Mouse (Mus musculus): ENCODE data around the gene Nkx1-2. TPM values are rescaled to one million over a fixed set of nuclear protein-coding genes. Genes with fewer than 3 reads are reported as not detected.

Nkx1-2 gene
- polyA plus RNA-seq (2021; fragmentation: Nextera tagmentation) = not detected in 2 replicates
- long read RNA-seq, experiment 1, partial matches to known transcripts = 0 of 1 reads
- long read RNA-seq, experiment 1, other reads (novel, unspliced or antisense) = 0 of 1 reads
- long read RNA-seq, experiment 2 = 0 reads

GRCm38 (mm10) chr7:132599071-132599975 is at the start of gene Nkx1-2:
Gene Nkx1-2, minus strand, starts transcription at chr7:132599637.

GRCm38 (mm10) chr7:132610468-132611318 is 11.3 kb upstream of the Nkx1-2 start, which contains the start of gene Lhpp:
Gene Lhpp, plus strand, starts transcription at chr7:132610638.

GRCm38 (mm10) chr7:132576116-132576650 is 23.3 kb downstream of the Nkx1-2 start, which contains the start of gene Oat:
Gene Oat, minus strand, starts transcription at chr7:132576398.

Other genes starting within 250 kb of the Nkx1-2 start
- gene Oat, start 23.2 kb downstream of the Nkx1-2 start, polyA plus RNA-seq (2021; fragmentation: Nextera tagmentation) = 47.9 and 62.7 TPM in 2 replicates
- 18.6 and 19.7 TPM in 2 replicates for gene Lhpp, start 11.0 kb upstream of the Nkx1-2 start, polyA plus RNA-seq (2021; fragmentation: Nextera tagmentation)
- gene Fam53b, start 214.2 kb upstream of the Nkx1-2 start, polyA plus RNA-seq (2021; fragmentation: Nextera tagmentation) = 14.0 and 17.5 TPM in 2 replicates

Measured in left cerebral cortex, adult 6 months (tissue).